Mouse (Mus musculus) gastrocnemius, postnatal 4 days (tissue): Measurements from ENCODE around the gene Sh3bp4. TPM values are rescaled to one million over a fixed set of nuclear protein-coding genes. Genes with fewer than 3 reads are reported as not detected.

Experiments used
- DNase-seq, 2 experiments: peaks; one replicate each; pipeline ENCODE4 v3.0.0; 2021 to 2022; ENCODE audit warnings: low spot score in 2 of 2, mixed read lengths in 2 of 2
- total RNA-seq, 2 experiments: library from RNA; stranded (reverse); gene quantifications; 2 replicates each; pipeline ENCODE4 v1.2.3; 2021

Sh3bp4 gene
- total RNA-seq, 2 experiments from 2014 or later = 16.8 to 17.1 TPM

DNA sequence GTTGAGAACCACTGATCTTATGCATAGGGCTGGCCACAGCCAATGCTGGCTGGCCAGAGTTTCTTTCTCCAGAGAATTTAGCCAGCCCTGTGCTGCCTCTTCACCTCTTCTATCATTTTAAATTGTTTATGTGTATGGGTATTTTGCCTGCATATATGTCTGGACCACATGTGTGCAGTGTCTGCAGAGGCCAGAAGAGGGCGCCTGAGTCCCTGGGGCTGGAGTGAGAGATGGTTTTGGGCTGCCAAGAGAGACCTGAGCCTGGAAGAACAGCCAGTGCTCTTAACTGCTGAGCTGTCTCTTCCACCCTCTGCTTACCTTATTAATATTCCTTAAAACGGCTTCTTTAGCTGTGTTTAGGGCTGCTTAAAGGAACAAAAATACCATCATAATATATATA is 105.1 kb downstream of the Sh3bp4 start:
- DNase-seq = no peak

- DNase-seq = no peak
Measured at GRCm38 (mm10) chr1:89183261-89183831, 113.1 kb downstream of the Sh3bp4 start.

- no peak for DNase-seq
Measured at GRCm38 (mm10) chr1:89184111-89184785, 114.0 kb downstream of the Sh3bp4 start.

DNA sequence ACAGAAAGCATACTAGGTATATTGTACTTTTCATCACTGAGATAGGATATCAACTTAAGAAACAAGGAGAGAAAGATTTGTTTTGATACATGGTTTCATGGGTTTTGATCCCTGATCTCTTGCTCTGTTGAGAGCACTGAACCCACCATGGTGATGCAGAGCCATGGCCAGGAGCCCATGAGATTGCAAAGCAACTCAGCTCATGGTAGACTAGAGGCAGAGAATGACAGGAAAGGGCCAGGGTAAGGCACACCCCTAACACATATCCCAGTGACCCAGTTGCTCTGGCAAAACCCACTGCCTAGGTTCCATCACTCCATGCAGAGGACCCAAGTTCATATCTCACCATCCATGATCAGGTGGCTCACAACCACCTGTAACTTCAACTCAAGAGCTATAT is 114.6 kb downstream of the Sh3bp4 start:
- DNase-seq = no peak

DNA sequence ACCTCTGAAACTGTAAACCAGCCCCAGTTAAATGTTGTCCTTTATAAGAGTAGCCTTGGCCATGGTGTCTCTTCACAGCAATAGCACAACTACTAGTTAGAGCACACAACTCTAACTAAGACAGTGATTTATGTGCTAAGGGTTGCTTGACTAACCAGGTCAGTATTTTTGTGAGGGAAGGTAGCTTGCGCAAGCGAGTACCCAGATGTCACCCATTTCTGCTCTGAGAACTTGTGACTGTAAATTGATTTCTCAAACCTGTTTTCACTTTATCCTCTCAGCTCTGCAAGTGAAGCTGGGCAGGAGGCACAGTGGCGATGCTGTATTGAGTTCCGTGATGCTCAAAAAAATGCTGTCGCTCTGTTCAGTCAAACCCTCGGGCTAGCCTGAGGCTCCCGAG is 117.2 kb downstream of the Sh3bp4 start:
- DNase-seq = no peak

GRCm38 (mm10) chr1:89188091-89188490 is 117.9 kb downstream of the Sh3bp4 start:
- no peak for DNase-seq

DNA sequence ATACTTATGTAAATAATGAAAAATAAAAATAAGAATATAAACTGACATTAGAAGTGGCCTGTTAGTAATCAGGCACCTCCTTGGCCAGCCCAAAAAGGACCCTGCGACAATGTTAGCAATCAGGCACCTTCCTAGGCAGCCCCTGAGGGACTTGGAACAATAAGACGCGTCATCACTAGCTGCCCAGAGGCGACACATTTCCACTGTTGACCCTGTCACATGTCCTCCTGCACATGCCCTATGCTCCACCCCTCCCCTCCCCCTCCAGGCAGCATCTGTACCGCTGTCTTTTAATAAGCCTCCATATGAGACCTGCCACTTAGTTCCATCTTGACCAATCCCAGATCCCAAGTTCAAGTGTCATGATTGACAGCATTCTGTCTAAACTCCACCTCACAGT is 119.0 kb downstream of the Sh3bp4 start:
- DNase-seq = no peak

- no peak for DNase-seq
Measured at GRCm38 (mm10) chr1:89190621-89191020, 120.4 kb downstream of the Sh3bp4 start.

GRCm38 (mm10) chr1:89191127-89191740 is 121.0 kb downstream of the Sh3bp4 start:
- peak; percentile 61 to 80 for DNase-seq

DNA sequence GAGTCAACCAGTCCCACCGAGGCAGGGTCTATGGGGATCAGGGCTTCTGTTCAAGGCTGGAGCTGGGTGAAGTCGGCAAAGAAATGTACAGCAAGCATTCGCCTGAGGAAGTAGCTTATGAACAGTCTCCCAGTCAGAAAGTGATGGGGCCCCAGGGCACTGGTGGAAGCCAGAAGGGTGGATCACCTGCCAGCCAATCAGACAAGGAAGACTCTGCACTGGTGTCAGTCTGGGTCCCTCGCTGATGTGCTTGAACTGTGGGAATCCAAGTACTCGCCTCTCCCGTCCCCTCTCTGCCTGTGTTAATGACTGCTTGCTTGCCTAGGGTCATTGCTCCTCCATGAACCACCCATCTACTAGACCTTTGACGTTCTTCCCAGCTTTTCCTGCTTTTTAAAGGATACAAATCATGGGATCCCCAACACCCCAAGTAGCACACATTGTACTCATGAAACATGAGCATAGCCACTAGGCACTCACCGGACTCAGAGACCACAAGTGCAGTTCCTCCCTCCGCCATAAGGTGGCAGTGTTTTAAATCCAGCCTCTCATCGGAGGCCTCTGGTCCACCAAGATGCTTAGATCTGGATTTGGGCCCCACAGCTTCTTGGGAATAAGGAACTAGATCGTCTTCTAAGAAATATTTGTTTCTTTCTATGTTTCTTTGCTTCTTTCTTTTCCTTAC is 122.5 kb downstream of the Sh3bp4 start:
- no peak for DNase-seq

GRCm38 (mm10) chr1:89193576-89193975 is 123.4 kb downstream of the Sh3bp4 start:
- no peak for DNase-seq

DNA sequence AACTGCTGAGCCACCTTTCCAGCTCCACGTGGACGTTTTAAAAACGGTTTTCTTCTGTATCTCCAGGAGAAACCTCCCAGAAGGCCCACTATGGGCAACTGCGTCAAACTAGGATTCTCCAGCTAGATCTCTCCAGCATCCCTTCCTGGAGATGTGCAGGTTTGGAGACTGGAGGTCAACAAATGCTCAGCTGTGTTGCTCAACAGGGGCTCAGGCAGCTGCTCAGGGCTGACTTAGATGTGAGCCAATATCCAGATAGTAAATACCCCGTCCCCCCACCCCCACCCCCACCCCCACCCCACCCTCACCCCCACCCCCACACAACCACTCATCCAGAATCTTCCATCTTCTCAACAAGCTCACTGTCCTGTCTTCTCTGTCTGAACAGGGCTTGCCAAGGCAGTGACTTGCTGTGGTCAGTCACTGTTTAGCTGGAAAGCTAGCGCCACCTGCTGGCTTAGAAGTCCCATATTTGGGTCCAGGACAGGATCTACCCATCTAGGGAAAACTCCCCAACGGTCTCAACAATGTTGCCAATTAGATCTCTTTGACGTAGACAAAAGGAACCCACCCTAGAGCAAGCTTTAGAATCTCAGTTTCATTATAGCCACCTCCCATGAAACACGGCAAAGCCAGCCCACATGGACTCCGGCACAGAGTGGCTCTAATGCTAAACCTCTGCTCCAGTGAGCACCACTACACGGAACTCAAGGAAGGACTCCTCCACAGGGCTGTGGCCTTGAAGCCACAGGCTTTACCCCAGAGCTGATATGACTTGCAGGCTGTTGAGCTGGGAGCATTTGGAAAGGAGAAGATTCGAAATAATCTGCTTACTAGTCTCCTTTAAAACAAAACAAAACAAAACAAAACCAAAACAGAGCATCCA is 125.9 kb downstream of the Sh3bp4 start:
- DNase-seq = peak; percentile 59 to 84
